In the genomic region with DNA sequence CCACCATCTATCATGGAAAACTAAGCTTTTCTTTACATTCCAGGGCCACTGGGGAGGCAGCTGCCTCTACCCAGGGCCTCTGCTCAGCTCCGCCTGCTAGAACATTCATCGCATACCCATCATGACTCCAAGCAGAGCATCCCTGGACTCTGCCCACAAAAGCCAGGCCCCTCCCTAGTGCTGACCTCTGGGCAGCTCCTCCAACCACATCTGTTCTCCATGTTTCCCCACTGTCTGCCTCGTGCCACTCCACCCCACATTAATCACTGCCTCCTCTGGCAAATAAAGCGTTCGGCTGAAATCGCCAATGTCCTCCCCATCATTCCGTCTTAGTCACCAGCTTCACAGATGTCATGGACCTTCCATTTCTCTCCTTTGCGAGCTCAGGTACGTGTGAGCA, we compare ENCODE assay signal across 17 mouse cellular contexts.
DNase-seq lines count a peak whose midpoint lies in the region; ATAC-seq and TF ChIP-seq lines count a peak whose summit lies in the region.
"Had no signal": no experiment of that assay in that cellular context is flagged by ENCODE, and none has a peak within 500 bp of the region (broad histone marks: within the 10 kb centered on the region; RNA-seq: fewer than 3 reads in every experiment).

No protein-coding gene starts in this region.

- WGBS in lung, postnatal 0 days, result 66% methylated on average over 9 of the region's 9 CpGs
- WGBS in stomach, postnatal 0 days, result 62% methylated on average over 9 of the region's 9 CpGs

- H3K4me3 ChIP-seq in lung, postnatal 0 days (ENCODE audit: low read depth, low read length), result no peak overlapping the region
- H3K4me3 ChIP-seq in embryonic fibroblast, embryonic 13.5 days (ENCODE audit: insufficient read depth, low read length), result no peak overlapping the region
- no peak overlapping the region for H3K4me3 ChIP-seq in stomach, postnatal 0 days (ENCODE audit: low read depth, low read length)
- H3K4me3 ChIP-seq: midbrain, embryonic 13.5 days; neural tube, embryonic 12.5 days had no signal

- no peak overlapping the region for H3K9ac ChIP-seq in lung, postnatal 0 days (replicated peaks; ENCODE audit: low read depth)
- no peak overlapping the region for H3K9ac ChIP-seq in stomach, postnatal 0 days (ENCODE audit: low read length)
- H3K9ac ChIP-seq: liver, embryonic 14.5 days; midbrain, embryonic 13.5 days; neural tube, embryonic 12.5 days had no signal

- no peaks in the 10 kb centered on the region for H3K36me3 ChIP-seq in lung, postnatal 0 days (ENCODE audit: insufficient read depth, low read length)
- H3K36me3 ChIP-seq in stomach, postnatal 0 days (ENCODE audit: control insufficient read depth, insufficient read depth, low read length), result no peaks in the 10 kb centered on the region
- H3K36me3 ChIP-seq: midbrain, embryonic 13.5 days; neural tube, embryonic 12.5 days had no signal

- ATAC-seq in lung, postnatal 0 days, result no peak
- 0 out of 2 replicates have a peak, but pooled peaks have one; percentile 42 for ATAC-seq in stomach, postnatal 0 days (ENCODE audit: low FRiP score, low TSS enrichment)
- ATAC-seq: hindbrain, postnatal 0 days; midbrain, embryonic 13.5 days had no signal

- no peak overlapping the region for H3K4me2 ChIP-seq in lung, postnatal 0 days (replicated peaks; ENCODE audit: low read depth, low read length)
- no peak overlapping the region for H3K4me2 ChIP-seq in stomach, postnatal 0 days (replicated peaks; ENCODE audit: low read depth)
- H3K4me2 ChIP-seq: midbrain, embryonic 13.5 days; neural tube, embryonic 12.5 days had no signal

- H3K9me3 ChIP-seq in lung, postnatal 0 days (ENCODE audit: low read length), result no peaks in the 10 kb centered on the region
- no peaks in the 10 kb centered on the region for H3K9me3 ChIP-seq in stomach, postnatal 0 days (ENCODE audit: control insufficient read depth, low read length)
- H3K9me3 ChIP-seq: midbrain, embryonic 13.5 days; neural tube, embryonic 12.5 days had no signal

- peak; percentile 68 for DNase-seq in gastrocnemius, postnatal 25 days
- no peak for DNase-seq in gastrocnemius, postnatal 14 days
- peak; percentile 15 to 21 for DNase-seq in lung, adult 18-20 months
- no peak for DNase-seq in lung, postnatal 0 days (ENCODE audit: low spot score)
- DNase-seq in stomach, postnatal 0 days (ENCODE audit: low spot score), result no peak
- DNase-seq in left cerebral cortex, adult 9 months (ENCODE audit: low spot score in 2 of 2), result no peak
- no peak for DNase-seq in layer of hippocampus, adult 18-20 months (ENCODE audit: low spot score in 2 of 2)
- DNase-seq: adrenal gland, postnatal 36 days; cerebellum, postnatal 25 days; heart, postnatal 14 days; retina, postnatal 1 day; thymus, postnatal 4 days had no signal

- TF ChIP-seq CTCF in lung, postnatal 0 days (IDR thresholded peaks at IDR 0.05), result no peak
- no peak for TF ChIP-seq CTCF in embryonic fibroblast, embryonic 13.5 days (IDR thresholded peaks at IDR 0.05; ENCODE audit: borderline replicate concordance, insufficient read depth, low read length)
- TF ChIP-seq CTCF in stomach, postnatal 0 days (IDR thresholded peaks at IDR 0.05; ENCODE audit: low read depth), result no peak

- no peak for TF ChIP-seq EP300 in lung, postnatal 0 days (IDR thresholded peaks at IDR 0.05)
- no peak for TF ChIP-seq EP300 in stomach, postnatal 0 days (optimal IDR thresholded peaks at IDR 0.05)

- H3K27ac ChIP-seq in lung, postnatal 0 days (ENCODE audit: low read length), result no peak overlapping the region
- peak overlapping the region; percentile 24; the same call in 1 of the 2 replicates for H3K27ac ChIP-seq in embryonic fibroblast, embryonic 13.5 days (ENCODE audit: insufficient read depth, low read length)
- H3K27ac ChIP-seq in stomach, postnatal 0 days (replicated peaks), result no peak overlapping the region
- H3K27ac ChIP-seq: hindbrain, postnatal 0 days; liver, embryonic 14.5 days; midbrain, embryonic 13.5 days; neural tube, embryonic 12.5 days had no signal

- intact Hi-C loops in gastrocnemius, postnatal 14 days (cut with DNase I; ENCODE audit: low total_unique reads), result no loop called here

- no peak for TF ChIP-seq POLR2A in embryonic fibroblast, embryonic 13.5 days (IDR thresholded peaks at IDR 0.05; ENCODE audit: low read depth, low read length)

- no peaks in the 10 kb centered on the region for H3K4me1 ChIP-seq in lung, postnatal 0 days (ENCODE audit: insufficient read depth, low read depth, low read length)
- H3K4me1 ChIP-seq in embryonic fibroblast, embryonic 13.5 days (ENCODE audit: control insufficient read depth, insufficient read depth, low read length), result no peaks in the 10 kb centered on the region
- no peaks in the 10 kb centered on the region for H3K4me1 ChIP-seq in stomach, postnatal 0 days (replicated peaks; ENCODE audit: control insufficient read depth, insufficient read depth)

- H3K27me3 ChIP-seq in lung, postnatal 0 days (replicated peaks; ENCODE audit: insufficient read depth, low read length), result no peaks in the 10 kb centered on the region
- no peaks in the 10 kb centered on the region for H3K27me3 ChIP-seq in stomach, postnatal 0 days (ENCODE audit: control insufficient read depth, insufficient read depth, low read length)
- H3K27me3 ChIP-seq: midbrain, embryonic 13.5 days; neural tube, embryonic 12.5 days had no signal

Comparison
In these comparisons a context has a peak if more than half of its experiments do, and no peak if none do; other contexts are left out.
1. DNase-seq: peak in gastrocnemius, postnatal 25 days (single experiment) and lung, adult 18-20 months (2 of 2); none in gastrocnemius, postnatal 14 days (single experiment), lung, postnatal 0 days (single experiment), stomach, postnatal 0 days (single experiment), left cerebral cortex, adult 9 months (0 of 2) and layer of hippocampus, adult 18-20 months (0 of 2).